Mouse (Mus musculus) megakaryocyte-erythroid progenitor cell, adult 5-6 weeks (primary cell): ENCODE results near the gene Hfm1. TPM values are rescaled to one million over a fixed set of nuclear protein-coding genes. Genes with fewer than 3 reads are reported as not detected.

ENCODE experiments used
- ATAC-seq: replicated peaks from 2 replicates; pipeline ENCODE4 v1.8.0; 2016; ENCODE audit warnings: mild to moderate bottlenecking, inconsistent platforms; ENCODE audit not compliant: severe bottlenecking, poor library complexity, low FRiP score, low TSS enrichment
- total RNA-seq, 2 experiments: library from RNA; stranded (forward) in 1 of 2; stranded (reverse) in 1 of 2; fragments of 200-1000, 215-1000 nt in 1 of 2; fragments of >200 nt in 1 of 2; fragmentation: Nextera tagmentation in 1 of 2; gene quantifications; 2 replicates each; pipeline ENCODE4 v1.2.3; 2014 to 2017

Gene Hfm1
- total RNA-seq (2014; fragmentation: Nextera tagmentation) (0.79 TPM in 1 of 2 replicates, not detected in the other), total RNA-seq (2017) (0.88 TPM in 1 of 2 replicates, not detected in the other)

GRCm38 (mm10) chr5:106925488-106926368 is at the start of gene Hfm1:
Gene Hfm1, minus strand, starts transcription at chr5:106926321.
- peak; percentile 68 for ATAC-seq

GRCm38 (mm10) chr5:106973883-106974282 is 47.8 kb upstream of the Hfm1 start:
- ATAC-seq, result no peak

- ATAC-seq, result no peak
Measured at GRCm38 (mm10) chr5:106967578-106967977, 41.5 kb upstream of the Hfm1 start.

GRCm38 (mm10) chr5:106966443-106966842 is 40.3 kb upstream of the Hfm1 start:
- no peak for ATAC-seq

GRCm38 (mm10) chr5:106964513-106965014 is 38.4 kb upstream of the Hfm1 start:
- peak; percentile 89 for ATAC-seq

- ATAC-seq, result peak; percentile 86
Measured at GRCm38 (mm10) chr5:106963584-106964512, 37.7 kb upstream of the Hfm1 start, which contains the start of gene Cdc7. Gene Cdc7, plus strand, starts transcription at chr5:106964322.

- ATAC-seq, result no peak
Measured at GRCm38 (mm10) chr5:106960451-106960850, 34.3 kb upstream of the Hfm1 start.

- ATAC-seq, result no peak
Measured at GRCm38 (mm10) chr5:106959031-106959430, 32.9 kb upstream of the Hfm1 start.

GRCm38 (mm10) chr5:106956467-106956866 is 30.3 kb upstream of the Hfm1 start:
- ATAC-seq, result no peak

GRCm38 (mm10) chr5:106948683-106949082 is 22.6 kb upstream of the Hfm1 start:
- no peak for ATAC-seq

GRCm38 (mm10) chr5:106946342-106946741 is 20.2 kb upstream of the Hfm1 start:
- ATAC-seq, result no peak

GRCm38 (mm10) chr5:106927996-106928395 is 1.9 kb upstream of the Hfm1 start:
- peak; percentile 55 for ATAC-seq

GRCm38 (mm10) chr5:106926369-106926686 is 207 bp upstream of the Hfm1 start:
- no peak for ATAC-seq

- ATAC-seq, result no peak
Measured at GRCm38 (mm10) chr5:106919315-106919714, 6.8 kb downstream of the Hfm1 start.

- no peak for ATAC-seq
Measured at GRCm38 (mm10) chr5:106896879-106897278, 29.2 kb downstream of the Hfm1 start.

GRCm38 (mm10) chr5:106891773-106892172 is 34.3 kb downstream of the Hfm1 start:
- peak; percentile 82 for ATAC-seq

GRCm38 (mm10) chr5:106887303-106888071 is 38.6 kb downstream of the Hfm1 start:
- peak; percentile 71 for ATAC-seq

GRCm38 (mm10) chr5:106885517-106885916 is 40.6 kb downstream of the Hfm1 start:
- ATAC-seq, result no peak

- ATAC-seq, result no peak
Measured at GRCm38 (mm10) chr5:106876438-106876837, 49.7 kb downstream of the Hfm1 start.
